Mouse (Mus musculus): ENCODE results near the gene Gm5767.

Gene Gm5767

DNA sequence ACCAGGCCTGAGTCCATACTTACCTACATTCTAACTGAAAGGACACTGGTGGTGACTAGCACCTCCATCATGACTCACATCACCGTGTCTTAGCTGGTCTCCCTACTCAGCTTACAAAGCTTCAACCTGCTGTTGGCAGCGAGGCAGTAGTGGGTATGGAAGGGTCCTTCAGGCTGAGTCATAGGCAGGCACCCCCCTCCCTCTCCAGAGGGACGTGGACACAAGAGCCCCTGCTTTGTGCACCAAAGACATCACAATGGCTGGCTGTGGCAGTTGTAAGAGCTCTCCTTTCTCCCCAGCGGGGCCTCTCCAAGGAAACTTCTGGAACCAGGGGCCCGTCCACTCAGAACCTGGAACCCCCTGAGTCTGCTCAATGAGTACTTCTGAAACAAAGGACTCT lies at the start of gene Gm5767:
TSS of gene Gm5767 (plus strand) at position 301 of the 400 bp plus-strand sequence.
- no peak for DNase-seq (ENCODE audit: low spot score)

DNA sequence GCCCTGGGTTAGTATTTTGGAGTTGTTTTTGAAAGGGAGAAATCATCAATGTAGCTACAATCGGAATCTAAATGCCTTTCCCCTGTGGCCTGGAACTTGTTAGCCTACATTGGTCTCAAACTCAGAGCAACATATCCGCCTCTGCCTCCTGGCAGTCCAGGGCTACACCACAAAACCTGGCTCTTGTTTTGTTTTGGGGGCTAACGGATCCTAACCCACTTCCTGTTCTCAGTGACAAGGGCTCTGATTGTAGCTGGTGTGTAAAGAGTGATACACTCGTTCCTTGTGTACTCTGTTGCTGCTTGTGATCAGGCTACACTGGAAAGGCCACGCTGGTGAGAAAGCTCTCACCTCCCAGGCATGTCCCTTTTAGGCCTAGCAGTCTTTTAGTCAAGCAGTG lies 49.1 kb upstream of the Gm5767 start:
- no peak for DNase-seq (ENCODE audit: low spot score)

DNA sequence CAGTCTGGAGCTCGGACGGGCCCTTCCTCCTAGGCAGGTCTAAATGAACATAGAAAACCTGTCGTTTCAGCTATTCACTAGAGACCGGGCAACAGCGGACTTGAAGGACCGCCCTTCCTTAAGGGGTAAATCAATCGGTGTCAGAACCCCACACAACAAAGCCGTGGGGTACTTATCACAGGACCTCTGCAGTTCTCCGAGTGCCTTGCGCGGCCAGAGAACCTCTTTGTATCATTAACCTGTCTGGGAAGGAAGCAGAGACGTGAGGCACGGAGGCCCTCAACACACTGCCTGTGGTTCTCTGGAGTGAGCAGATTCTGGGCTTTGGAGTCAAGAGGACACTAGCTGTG lies 43.7 kb upstream of the Gm5767 start:
- no peak for DNase-seq (ENCODE audit: low spot score)

DNA sequence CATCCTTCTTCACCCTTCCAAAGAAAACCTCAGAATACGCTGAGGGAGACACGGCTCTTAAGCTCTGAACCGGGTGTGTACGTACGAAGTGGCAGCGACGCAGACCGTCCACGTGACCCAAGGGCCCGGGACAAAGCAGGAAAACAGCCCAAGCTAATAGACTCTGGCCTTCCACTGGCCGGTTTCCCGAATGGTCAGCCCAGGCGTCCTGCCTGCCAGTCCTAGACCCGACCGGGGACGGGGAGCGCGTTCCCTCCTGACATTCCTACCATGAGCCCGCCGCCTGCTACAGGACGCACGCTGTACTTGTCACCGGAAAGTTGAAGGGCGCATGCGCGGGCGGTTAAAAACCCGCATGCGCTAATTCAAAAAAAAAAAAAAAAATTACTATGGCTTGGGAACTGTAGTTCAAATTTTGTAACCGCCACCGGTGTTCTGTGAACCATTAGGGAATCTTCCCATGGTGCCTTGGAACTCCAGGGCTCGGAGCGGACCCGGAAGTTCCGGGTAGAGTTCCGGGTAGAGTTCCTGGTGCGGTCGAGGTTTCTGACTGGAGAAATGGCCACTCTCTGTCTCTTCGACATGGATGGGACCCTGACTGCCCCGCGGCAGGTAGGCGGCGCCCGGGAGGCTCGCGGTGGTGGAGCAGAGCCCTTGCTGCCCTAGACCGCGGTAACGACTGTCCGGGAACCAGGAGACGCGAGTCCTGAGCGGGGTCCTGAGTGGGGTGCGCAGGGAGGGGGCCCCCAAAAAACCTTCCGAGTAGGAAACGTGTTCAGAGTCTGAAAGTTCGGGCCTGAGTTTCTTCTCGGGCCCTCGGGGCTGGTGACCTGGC lies 43.1 kb upstream of the Gm5767 start, which contains the start of the genes Pmm2 and Tmem186:
TSS of gene Pmm2 (plus strand) at position 458 of the 835 bp plus-strand sequence.
TSS of gene Tmem186 (minus strand) at position 496 of the 835 bp plus-strand sequence.
- DNase-seq (ENCODE audit: low spot score), result peak; percentile 90

DNA sequence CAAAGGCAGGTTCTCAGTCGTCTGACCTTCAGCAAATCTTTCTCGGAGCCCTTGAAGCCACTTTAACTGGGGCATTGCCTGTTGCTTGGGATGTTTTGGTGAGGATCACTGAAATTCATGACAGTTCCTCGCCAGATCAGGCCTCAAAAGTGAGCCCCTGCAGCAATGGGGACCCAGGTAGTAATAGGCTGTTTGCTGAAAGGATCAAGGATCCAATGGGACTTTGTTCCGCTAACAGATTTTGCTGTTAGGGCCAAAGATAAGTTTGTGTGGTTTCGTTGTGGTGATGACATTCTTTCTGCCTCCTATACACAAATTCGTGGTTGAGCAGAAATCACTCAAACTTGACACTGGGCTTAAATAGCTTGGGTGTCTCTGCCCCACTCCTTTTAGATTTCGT lies 42.4 kb upstream of the Gm5767 start:
- no peak for DNase-seq (ENCODE audit: low spot score)

DNA sequence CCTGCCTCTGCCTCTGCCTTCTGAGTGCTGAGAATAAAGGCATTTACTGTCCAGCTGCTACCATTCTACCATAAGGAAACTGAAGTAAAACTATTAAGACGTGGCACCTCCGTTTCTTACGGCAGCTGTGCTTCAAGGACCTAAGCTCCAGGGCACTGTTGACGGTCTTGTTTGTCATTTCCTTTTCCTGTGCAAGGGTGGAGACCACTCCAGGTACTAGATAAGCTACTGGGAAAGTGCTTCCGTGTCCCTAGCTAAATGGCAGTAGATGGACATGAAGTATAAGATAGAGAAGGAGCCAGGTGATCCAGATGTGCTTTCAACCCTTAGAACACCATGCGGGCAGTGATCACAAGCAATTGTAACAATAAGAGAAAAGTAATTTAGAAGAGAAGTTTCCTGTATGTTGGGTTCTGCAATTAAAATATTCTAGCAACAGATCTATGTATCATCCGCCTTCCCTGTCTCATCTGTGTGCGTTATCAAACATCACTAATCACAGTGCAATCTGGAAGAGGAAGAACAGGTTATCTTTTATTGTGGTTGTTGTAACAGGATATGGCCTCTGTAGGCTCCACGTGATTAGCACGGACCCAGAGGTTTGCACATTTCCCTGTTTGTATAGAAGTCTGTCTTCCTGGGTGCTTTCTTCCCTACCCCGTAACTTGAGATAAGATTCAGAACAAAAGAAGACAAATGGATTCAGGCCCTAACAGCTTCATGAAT lies 40.9 kb upstream of the Gm5767 start:
- DNase-seq (ENCODE audit: low spot score), result peak; percentile 33

DNA sequence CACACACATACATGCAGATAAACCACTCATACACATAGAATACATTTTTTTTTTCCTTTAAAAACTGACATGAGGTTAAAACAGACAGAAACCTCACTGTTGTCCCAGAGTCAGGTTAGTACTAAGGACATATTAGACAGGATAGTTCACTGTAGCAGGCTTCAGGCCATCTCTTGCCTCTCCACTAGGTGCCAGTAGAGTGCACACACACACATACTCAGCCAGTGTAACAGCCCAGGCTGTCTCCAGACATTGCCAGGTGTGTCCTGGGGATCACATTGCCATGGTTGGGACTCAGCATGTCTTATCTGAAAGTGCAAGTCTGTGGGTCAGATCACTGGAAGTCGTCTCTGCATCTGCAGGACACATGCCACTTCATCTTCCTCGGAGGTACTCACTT lies 36.7 kb upstream of the Gm5767 start:
- no peak for DNase-seq (ENCODE audit: low spot score)

DNA sequence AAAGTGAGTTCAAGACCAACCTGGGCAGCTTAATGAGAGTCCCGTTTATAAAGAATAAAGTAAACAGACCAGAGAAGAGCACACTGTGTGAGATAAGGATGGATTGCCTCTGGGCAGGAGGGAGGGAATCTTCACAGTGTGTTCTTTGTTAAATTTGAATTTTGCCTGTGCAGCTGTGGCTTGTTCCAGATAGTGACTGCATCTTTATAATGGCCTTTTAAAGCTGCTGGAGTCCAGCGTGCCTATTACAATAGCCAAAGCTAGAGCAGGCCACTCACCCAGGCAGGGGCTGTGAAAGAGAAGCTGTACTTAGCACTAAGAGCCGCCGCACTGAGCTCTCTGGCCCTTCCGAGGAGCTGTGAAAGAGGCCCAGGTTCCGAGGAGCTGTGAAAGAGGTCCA lies 35.0 kb upstream of the Gm5767 start:
- no peak for DNase-seq (ENCODE audit: low spot score)

DNA sequence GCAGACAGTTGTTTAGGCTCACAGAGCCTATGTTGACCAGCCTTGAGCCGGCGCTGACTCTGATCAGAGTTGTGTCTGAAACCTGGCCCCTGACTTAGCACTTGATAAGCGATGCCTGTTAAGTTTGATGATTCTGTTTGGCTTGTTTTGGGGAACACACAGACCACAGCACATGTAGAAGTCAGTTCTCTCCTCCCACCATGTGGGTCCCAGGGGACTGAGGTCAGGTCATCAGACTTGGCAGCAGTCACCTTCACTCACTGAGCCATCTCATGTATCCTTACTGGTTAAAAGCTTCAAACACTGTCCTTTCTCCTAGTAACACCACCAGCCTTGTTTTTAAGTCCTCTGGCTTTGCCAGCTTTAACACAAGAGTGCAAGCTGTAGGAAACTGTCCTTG lies 30.6 kb upstream of the Gm5767 start:
- DNase-seq (ENCODE audit: low spot score), result no peak

DNA sequence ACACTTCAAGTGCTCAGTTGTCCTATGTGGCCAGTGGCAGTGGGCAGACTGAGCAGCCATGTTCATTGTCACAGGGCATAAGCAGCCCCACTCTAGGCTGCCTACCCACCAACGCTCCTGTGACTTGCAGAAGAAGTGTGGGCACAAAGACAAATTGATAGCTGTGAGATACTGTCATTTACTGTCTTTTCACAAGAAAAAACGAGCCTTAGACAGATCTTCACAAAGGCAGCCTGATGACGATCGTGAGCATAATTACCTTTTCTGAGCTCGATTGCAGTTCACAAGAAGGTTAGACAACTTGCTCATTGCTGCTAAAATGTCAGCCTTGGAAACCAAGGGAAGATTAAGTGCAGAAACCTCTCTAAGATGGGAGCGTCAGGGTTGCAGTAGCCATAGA lies 25.5 kb upstream of the Gm5767 start:
- no peak for DNase-seq (ENCODE audit: low spot score)

DNA sequence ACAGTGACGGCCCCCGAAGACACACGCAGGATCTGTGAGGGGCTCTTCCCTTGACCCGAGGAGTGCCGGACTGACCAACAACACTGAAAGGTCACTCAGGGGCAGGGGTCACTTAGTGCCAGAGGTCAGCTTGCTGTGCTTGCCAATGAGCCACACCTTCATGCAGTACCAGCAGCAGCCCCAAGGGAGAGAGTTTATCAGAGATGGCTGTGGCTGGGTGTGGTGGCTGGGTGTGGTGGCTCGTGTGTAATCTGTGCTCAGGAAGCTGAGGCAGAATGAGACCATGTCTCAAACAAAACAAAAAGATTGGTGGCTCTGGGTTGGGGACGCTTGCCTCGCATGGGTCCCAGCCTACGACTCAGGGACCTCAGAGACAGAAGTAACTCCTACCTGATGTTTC lies 25.0 kb upstream of the Gm5767 start:
- DNase-seq (ENCODE audit: low spot score), result no peak

DNA sequence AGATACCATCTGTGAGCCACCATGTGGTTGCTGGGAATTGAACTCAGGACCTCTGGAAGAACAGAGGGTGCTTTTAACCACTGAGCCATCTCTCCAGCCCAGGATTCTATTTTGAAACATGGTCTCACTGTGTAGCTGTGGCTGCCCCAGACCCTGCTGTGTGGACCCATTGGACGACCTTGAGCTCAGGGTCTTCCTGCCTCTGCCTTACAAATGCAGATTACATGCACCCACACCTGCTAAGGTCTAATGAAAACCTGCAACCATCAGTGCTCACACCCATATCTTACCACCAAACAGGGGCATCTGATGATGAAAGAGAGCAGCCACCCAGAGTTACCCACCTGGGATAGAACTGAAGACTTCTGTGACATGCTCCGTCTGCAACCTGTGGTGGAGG lies 24.3 kb upstream of the Gm5767 start:
- DNase-seq (ENCODE audit: low spot score), result no peak

DNA sequence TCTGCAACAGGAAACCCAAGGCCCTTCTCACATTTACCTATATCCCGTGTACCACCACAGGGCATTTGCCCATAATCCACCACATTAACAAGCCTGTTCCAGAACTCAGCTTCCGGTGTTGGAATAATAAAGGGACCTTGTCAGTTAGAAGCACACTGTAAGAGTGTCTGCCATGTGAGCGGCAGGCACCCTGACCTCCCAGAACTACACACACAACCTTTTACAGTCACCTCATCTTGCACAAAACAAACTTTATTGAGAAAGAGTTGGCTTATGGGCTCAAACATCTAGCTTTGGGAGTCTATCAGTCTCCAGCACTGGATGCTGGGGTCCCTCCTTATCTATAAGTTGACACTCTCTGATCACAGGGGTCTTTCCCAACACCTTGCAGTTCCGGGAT lies 22.2 kb upstream of the Gm5767 start:
- no peak for DNase-seq (ENCODE audit: low spot score)

DNA sequence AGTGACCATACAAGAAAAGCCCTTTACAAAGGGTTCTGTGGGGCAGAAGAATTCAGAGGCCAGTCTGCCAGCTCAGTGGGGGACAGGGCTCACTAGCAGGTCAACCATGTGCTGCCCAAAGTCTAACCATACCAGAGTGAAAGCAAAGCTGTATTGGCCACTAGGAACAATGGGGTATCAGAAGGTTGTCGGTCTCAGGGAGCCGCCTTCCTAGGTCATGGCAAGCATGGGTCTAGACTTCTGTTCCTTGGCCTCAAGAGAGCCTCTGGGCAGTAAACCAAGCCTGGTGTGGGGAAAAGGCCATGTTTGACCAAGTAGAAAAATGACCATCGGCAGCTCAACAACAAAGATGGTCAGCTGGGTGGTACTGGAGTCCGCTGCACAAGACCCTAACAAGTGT lies 21.8 kb upstream of the Gm5767 start:
- no peak for DNase-seq (ENCODE audit: low spot score)

DNA sequence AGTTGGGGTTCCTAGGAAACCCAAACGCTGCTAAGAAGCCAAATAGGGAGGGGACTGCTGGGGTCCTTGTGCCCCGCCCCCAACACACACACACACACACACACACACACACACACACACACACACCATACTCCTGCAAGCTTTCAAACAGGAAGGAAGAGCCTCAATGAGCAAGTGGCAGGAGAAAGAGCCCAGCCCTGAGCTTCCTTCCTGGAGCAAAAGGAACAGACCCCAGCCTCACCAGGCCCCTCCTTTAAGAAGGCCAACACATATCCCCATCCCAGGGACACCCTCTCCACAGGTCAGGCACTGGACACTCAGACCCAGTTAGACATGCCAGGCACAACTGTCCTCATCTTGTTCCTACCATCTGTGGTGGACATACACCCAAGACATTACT lies 17.5 kb upstream of the Gm5767 start:
- DNase-seq (ENCODE audit: low spot score), result no peak

DNA sequence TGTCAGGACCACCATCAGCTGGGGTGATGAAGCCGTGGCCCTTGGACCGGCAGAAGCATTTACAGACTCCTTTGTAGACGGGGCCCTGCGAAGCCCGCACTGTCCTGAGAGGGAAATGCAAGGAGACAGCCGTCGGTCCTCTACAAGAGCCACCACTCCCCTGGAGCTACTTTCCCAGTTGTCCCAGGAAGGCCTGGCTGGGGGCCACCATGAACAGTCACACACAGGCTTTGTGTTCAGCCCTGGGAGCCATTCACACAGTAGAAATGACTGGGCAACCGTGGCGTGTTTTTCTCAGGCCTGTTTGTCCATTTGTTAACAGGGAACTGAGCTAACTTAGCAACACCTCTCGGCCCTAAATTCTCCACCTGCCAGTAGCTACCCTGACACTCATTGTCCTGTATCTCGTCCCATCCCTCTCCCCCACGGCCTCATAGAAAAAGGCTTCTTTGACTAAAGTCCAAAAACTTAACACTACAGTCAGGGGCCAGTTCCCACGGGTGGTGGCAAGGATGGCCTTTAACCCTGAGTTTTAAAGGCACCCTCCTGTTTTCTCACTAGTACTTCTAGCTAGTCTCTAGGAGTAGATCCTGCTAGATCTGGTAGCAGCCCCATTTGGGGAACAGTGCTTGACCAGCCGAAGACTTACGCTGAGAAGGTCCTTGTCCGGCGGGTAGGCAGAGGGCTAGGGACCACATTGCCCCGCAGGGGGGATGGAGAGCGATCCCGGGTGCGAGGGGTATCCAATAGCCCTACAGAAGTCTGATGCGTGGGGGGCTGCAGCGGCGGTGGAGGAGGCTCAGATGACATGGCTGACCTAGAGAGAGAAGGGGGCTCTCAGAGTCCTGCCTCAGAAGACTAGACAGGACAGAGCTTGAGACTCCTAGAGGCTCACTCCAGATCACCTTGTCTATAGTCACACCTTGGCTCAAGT lies 16.7 kb upstream of the Gm5767 start:
- no peak for DNase-seq (ENCODE audit: low spot score)

DNA sequence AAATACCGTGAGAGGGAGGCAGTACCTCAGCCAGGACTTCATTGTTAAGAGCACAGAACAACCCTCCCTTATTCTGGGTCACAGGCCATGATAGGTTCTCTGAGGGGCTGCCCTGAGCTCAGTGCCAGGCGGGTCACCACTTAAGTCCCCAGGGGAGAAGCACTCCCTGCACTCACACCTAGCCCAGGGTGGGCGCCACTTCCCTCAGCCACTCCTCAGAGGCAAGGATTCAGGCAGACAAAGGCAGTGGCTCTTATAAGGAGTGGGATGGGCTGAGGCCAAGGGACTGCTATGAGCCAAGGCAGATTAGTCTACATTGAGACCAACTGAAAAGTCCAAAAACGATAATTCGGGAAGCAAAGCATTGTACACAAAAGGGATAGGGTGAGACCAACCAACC lies 15.2 kb upstream of the Gm5767 start:
- DNase-seq (ENCODE audit: low spot score), result no peak

DNA sequence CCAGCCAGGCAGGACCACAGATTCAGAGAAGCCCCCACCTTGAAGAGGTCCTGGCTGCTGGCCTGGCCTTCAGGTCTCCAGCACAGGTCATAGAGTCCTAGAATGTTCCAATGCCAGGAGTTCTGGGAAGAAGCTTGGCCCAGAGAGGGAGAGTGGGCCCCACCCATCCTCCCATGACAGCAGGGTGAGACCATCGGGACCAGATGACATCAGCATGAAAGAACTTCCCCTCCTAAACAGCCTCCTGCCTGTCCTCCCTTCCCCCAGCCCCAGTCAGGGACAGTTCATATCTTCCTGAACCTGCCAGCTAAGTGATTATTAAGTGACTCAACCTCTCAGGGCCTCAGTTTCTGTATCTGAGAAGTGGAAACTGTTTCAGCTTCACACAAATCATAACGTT lies 14.1 kb upstream of the Gm5767 start:
- DNase-seq (ENCODE audit: low spot score), result no peak

DNA sequence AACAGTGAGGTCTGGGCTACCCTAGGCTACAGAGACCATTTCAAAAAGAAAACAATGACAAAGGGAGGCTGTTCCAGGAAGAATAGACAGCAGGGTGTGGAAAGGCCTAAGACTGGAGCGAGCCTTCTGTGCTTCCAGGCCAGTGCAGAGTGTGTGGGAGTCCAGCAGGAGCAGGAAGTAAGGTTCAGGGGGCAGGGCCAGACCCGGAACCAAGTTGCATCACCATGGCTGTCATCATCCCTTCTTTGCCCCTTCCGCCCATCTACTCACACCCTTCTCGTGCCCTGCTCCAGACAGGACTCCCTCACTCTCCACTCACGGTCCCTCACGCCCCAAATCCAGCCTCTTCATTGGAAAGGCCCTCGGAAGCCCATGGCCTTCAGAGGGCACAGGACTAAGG lies 13.3 kb upstream of the Gm5767 start:
- DNase-seq (ENCODE audit: low spot score), result no peak

DNA sequence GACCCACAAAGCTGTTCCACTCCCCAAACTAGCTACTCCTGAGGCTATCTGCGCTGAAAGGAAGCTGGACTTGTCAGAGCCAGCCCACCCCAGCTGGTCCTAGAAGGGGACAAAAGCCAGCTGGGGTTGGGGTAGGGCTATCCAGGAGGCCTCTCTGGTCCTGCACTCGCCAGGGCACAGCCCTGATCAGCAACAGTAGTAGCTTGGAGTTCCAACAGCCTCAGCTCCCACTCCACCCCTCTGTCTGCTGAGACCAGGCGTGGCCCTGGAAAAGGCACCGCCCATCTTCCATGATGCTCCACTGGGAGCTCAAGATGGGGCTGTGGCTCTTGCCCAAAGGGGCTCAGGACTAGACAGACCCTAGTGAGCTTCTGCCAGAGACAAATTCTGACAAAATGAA lies 12.8 kb upstream of the Gm5767 start:
- no peak for DNase-seq (ENCODE audit: low spot score)

DNA sequence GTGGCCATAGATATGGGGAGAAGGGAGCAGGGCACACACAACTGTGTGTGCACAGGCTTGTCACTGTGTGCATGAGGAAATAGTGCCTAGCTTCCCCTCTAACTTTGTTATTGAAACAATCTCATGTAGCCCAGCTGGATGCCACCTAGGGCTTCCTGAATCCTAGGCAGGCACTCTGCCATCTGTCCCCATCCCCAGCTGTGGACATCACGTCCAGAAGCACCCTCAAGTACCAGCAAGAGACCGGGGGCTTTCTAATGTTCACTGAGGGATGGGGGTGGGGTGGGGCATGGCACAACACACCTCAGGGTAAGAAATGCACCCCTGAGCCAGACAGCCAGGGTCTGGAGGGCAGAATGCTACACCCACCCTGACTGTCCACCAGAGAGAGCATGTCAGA lies 12.2 kb upstream of the Gm5767 start:
- DNase-seq (ENCODE audit: low spot score), result no peak

DNA sequence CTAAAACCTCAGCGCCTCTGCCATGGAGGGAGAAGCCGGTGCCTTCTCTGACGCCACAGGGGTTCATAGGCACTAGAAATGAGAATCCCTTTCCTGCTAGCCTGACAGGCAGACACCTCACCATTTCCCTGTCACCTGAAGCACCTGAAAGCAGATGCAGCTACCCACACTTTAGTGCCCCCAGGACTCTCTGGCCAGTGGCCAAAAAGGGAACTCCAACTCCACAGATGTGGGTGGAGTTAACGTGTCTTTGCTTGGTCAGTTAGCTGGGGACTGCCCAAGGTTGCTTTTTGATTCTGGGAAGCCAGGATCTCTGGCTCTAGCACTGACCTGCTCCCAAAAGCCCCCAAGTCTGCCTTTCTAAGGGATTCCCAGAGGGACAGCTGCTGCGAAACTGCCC lies 11.1 kb upstream of the Gm5767 start:
- no peak for DNase-seq (ENCODE audit: low spot score)
